Mouse (Mus musculus) intestine, embryonic 15.5 days (tissue): ENCODE data around the gene Fam19a5. TPM values are rescaled to one million over a fixed set of nuclear protein-coding genes. Genes with fewer than 3 reads are reported as not detected.

Experiments used
- ATAC-seq: fragments of 200-750 bp; cut with Nextera tagmentation; 2 replicates; pipeline ENCODE4 v1.8.0; 2017; ENCODE audit warnings: moderate TSS enrichment, moderate library complexity
- H3K27ac ChIP-seq: fragments of 300-500 bp; sonication (generic); 2 replicates; pipeline ENCODE4 v1.5.1; 2015; ENCODE audit warnings: mild to moderate bottlenecking, inconsistent platforms
- H3K27me3 ChIP-seq: fragments of 300-500 bp; sonication (generic); replicated peaks from 2 replicates; pipeline ENCODE4 v1.6.1; 2015; ENCODE audit warnings: inconsistent platforms
- H3K36me3 ChIP-seq: fragments of 300-500 bp; sonication (generic); 2 replicates; pipeline ENCODE4 v1.6.1; 2015; ENCODE audit warnings: inconsistent platforms
- H3K4me1 ChIP-seq: fragments of 300-500 bp; sonication (generic); replicated peaks from 2 replicates; pipeline ENCODE4 v1.6.1; 2015; ENCODE audit warnings: inconsistent platforms
- H3K4me2 ChIP-seq: fragments of 300-500 bp; sonication (generic); replicated peaks from 2 replicates; pipeline ENCODE4 v1.6.1; 2015; ENCODE audit warnings: mild to moderate bottlenecking, inconsistent platforms
- H3K4me3 ChIP-seq: fragments of 300-500 bp; sonication (generic); replicated peaks from 2 replicates; pipeline ENCODE4 v1.5.1; 2015; ENCODE audit warnings: inconsistent platforms
- H3K9ac ChIP-seq: fragments of 300-500 bp; sonication (generic); 2 replicates; pipeline ENCODE4 v1.6.1; 2015; ENCODE audit warnings: inconsistent platforms
- H3K9me3 ChIP-seq: fragments of 300-500 bp; sonication (generic); 2 replicates; pipeline ENCODE4 v1.6.1; 2016; ENCODE audit warnings: inconsistent platforms
- WGBS: fragments of 180-500 bp; shearing (Covaris S2); methylation state at CpG from one replicate; pipeline ENCODE4 v1.1.7; 2015; 5-methylcytosine and 5-hydroxymethylcytosine counted together
- polyA plus RNA-seq: library from polyadenylated mRNA; unstranded; fragments of >200 nt; fragmentation: Nextera tagmentation; extraction: Ambion mirVana; gene quantifications from 2 replicates; pipeline ENCODE4 v1.2.1, GENCODE M21; 2015

Gene Fam19a5
- polyA plus RNA-seq, 1 experiment from 2014 or later: 2.4 TPM

DNA sequence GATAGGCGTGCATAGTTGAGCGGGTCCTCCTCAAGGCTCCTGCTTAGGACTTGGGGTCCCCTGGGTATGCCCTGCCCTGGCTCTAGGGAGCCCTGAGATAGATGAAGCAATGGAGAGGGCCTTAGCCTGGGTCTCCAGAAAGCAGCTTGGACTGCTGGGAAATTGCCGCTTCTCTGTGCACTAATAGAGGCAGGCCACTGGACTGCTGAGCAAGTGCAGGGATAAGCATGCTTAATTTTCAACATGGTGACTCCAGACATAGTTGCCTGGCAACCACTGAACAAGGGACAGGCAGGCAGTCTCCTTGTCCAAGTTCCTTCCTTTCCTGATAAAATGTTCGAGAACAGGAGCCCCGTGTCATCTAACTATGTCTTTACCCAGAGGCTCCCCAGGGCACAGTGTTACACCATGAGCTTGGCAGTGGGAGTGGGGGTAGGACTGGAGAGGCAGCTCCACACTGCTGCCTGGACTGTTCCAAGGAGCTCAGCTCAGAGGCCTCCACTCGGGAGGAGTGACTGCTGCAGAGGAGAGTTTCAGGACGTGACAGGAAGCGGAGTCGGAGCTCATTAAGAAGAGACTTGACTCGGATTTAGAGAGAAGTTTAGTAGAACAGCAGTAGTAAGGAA is 142.4 kb downstream of the Fam19a5 start:
- Histone ChIP-seq H3K36me3 (no peaks in the 10 kb centered on the region), H3K27ac (no peak overlapping the region), H3K9ac (no peak overlapping the region), H3K27me3 (no peaks in the 10 kb centered on the region), H3K4me1 (no peaks in the 10 kb centered on the region), H3K4me3 (no peak overlapping the region), H3K9me3 (no peaks in the 10 kb centered on the region), H3K4me2 (no peak overlapping the region)
- 53% methylated on average over 10 of the region's 10 CpGs for WGBS
- no peak for ATAC-seq

DNA sequence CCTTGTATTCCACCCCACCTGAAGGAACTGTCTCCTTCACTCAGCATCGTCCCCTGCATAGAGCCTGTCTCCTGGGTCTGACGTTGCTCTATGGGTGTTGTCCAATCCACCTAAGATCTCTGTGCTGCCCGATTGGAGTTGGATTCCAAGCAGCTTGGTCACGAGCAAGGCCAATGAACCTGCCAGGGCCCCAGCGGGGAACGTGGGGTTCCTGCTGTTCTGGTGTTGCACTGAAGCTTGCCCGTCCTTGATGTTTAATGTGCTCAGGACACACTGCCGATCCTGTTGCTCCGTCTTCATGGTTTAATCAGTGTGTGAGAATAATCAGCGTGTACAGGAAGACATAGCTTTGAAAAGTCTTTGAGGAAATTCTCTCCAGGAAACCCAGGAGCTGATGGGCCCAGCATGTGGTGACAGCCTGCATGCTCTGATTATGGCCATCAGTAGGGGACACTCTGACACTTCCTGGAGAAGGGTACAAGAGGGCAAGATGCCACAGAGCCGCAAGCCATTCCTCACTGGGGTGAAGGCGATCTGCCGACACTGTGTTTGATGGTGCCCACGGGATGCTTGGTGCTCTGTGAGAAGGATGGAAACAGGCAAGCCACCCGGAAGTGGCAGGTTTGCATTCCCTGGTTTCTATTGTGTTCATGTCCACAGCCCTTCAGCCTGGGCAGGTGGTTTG is 147.3 kb downstream of the Fam19a5 start:
- WGBS: 82% methylated on average over 15 of the region's 15 CpGs

GRCm38 (mm10) chr15:87691958-87692357 is 147.9 kb downstream of the Fam19a5 start:
- WGBS: 78% methylated on average over 4 of the region's 4 CpGs
- no peaks in the 10 kb centered on the region for H3K27me3 ChIP-seq
- no peak for ATAC-seq
- no peaks in the 10 kb centered on the region for H3K9me3 ChIP-seq
- H3K4me2 ChIP-seq: no peak overlapping the region
- no peaks in the 10 kb centered on the region for H3K36me3 ChIP-seq
- H3K4me3 ChIP-seq: no peak overlapping the region
- H3K9ac ChIP-seq: no peak overlapping the region
- H3K4me1 ChIP-seq: no peaks in the 10 kb centered on the region
- H3K27ac ChIP-seq: no peak overlapping the region

More for the DNA sequence above, 147.3 kb downstream of the Fam19a5 start:
- Histone ChIP-seq H3K9ac (no peak overlapping the region), H3K4me3 (no peak overlapping the region), H3K36me3 (no peaks in the 10 kb centered on the region), H3K27ac (no peak overlapping the region), H3K4me1 (no peaks in the 10 kb centered on the region), H3K27me3 (no peaks in the 10 kb centered on the region), H3K9me3 (no peaks in the 10 kb centered on the region), H3K4me2 (no peak overlapping the region)
- no peak for ATAC-seq

- Histone ChIP-seq H3K27ac (no peak overlapping the region), H3K27me3 (no peaks in the 10 kb centered on the region), H3K9me3 (no peaks in the 10 kb centered on the region), H3K4me2 (no peak overlapping the region), H3K4me1 (no peaks in the 10 kb centered on the region), H3K36me3 (no peaks in the 10 kb centered on the region), H3K4me3 (no peak overlapping the region), H3K9ac (no peak overlapping the region)
- no peak for ATAC-seq
- 93% methylated on average over 7 of the region's 7 CpGs for WGBS
Measured at GRCm38 (mm10) chr15:87692394-87692793, 148.3 kb downstream of the Fam19a5 start.

GRCm38 (mm10) chr15:87692865-87693513 is 148.9 kb downstream of the Fam19a5 start:
- no peak overlapping the region for H3K4me2 ChIP-seq
- H3K4me3 ChIP-seq: no peak overlapping the region
- no peaks in the 10 kb centered on the region for H3K4me1 ChIP-seq
- ATAC-seq: no peak
- H3K27ac ChIP-seq: no peak overlapping the region
- H3K9me3 ChIP-seq: no peaks in the 10 kb centered on the region
- H3K36me3 ChIP-seq: no peaks in the 10 kb centered on the region
- H3K9ac ChIP-seq: no peak overlapping the region
- no peaks in the 10 kb centered on the region for H3K27me3 ChIP-seq
- WGBS: 79% methylated on average over 4 of the region's 4 CpGs

DNA sequence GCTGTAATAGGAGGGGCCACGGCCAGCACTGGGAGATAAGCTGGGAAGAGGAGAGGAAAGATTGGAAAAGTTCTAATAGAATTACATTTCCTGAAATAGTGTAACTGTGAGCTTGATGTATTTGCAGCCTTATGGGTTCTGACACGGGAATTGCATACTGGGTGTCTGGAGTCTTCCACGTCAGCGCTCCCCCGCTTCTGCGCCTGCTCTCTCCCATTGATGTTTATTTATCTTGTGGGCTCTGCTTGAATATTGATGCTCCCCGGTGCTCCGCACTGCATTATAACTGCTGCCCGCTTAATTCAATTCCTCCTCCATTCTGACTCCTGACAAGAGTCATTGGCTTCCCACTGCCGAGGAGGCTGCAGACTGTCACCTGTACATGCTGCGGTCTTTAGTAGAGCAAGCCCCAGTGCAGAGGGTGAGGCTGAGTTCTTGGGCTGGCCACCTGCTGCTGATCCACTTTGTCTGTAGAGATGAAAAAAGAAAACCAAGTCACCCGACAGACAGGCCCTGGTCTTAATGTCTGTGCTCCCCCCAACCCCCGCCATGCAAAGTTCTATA is 153.4 kb downstream of the Fam19a5 start:
- Histone ChIP-seq H3K9me3 (no peaks in the 10 kb centered on the region), H3K9ac (no peak overlapping the region), H3K36me3 (no peaks in the 10 kb centered on the region), H3K27ac (no peak overlapping the region), H3K4me3 (no peak overlapping the region), H3K4me1 (no peaks in the 10 kb centered on the region), H3K27me3 (no peaks in the 10 kb centered on the region), H3K4me2 (no peak overlapping the region)
- no peak for ATAC-seq
- 53% methylated on average over 13 of the region's 13 CpGs for WGBS

- H3K4me2 ChIP-seq: no peak overlapping the region
- no peak overlapping the region for H3K9ac ChIP-seq
- H3K36me3 ChIP-seq: no peaks in the 10 kb centered on the region
- H3K27ac ChIP-seq: no peak overlapping the region
- H3K9me3 ChIP-seq: no peaks in the 10 kb centered on the region
- WGBS: 57% methylated on average over 14 of the region's 14 CpGs
- no peak for ATAC-seq
- H3K4me1 ChIP-seq: no peaks in the 10 kb centered on the region
- H3K4me3 ChIP-seq: no peak overlapping the region
- H3K27me3 ChIP-seq: no peaks in the 10 kb centered on the region
Measured at GRCm38 (mm10) chr15:87698562-87699320, 154.6 kb downstream of the Fam19a5 start.

GRCm38 (mm10) chr15:87702821-87703220 is 158.7 kb downstream of the Fam19a5 start:
- WGBS: 83% methylated on average over 1 of the region's 1 CpGs
- Histone ChIP-seq H3K4me2 (no peak overlapping the region), H3K27ac (no peak overlapping the region), H3K9me3 (no peaks in the 10 kb centered on the region), H3K4me3 (no peak overlapping the region), H3K27me3 (no peaks in the 10 kb centered on the region), H3K4me1 (no peaks in the 10 kb centered on the region), H3K9ac (no peak overlapping the region), H3K36me3 (no peaks in the 10 kb centered on the region)
- ATAC-seq: no peak

GRCm38 (mm10) chr15:87703334-87703733 is 159.2 kb downstream of the Fam19a5 start:
- ATAC-seq: no peak
- no peaks in the 10 kb centered on the region for H3K36me3 ChIP-seq
- WGBS: 86% methylated on average over 3 of the region's 3 CpGs
- no peak overlapping the region for H3K27ac ChIP-seq
- no peak overlapping the region for H3K9ac ChIP-seq
- no peaks in the 10 kb centered on the region for H3K27me3 ChIP-seq
- H3K9me3 ChIP-seq: no peaks in the 10 kb centered on the region
- no peak overlapping the region for H3K4me3 ChIP-seq
- H3K4me2 ChIP-seq: no peak overlapping the region
- no peaks in the 10 kb centered on the region for H3K4me1 ChIP-seq

GRCm38 (mm10) chr15:87711790-87712189 is 167.7 kb downstream of the Fam19a5 start:
- Histone ChIP-seq H3K4me3 (no peak overlapping the region), H3K4me2 (no peak overlapping the region), H3K27ac (no peak overlapping the region), H3K9me3 (no peaks in the 10 kb centered on the region), H3K4me1 (no peaks in the 10 kb centered on the region), H3K36me3 (no peaks in the 10 kb centered on the region), H3K27me3 (no peaks in the 10 kb centered on the region), H3K9ac (no peak overlapping the region)
- WGBS: 58% methylated on average over 4 of the region's 4 CpGs
- ATAC-seq: no peak

- Histone ChIP-seq H3K4me1 (no peaks in the 10 kb centered on the region), H3K27ac (no peak overlapping the region), H3K4me3 (no peak overlapping the region), H3K36me3 (no peaks in the 10 kb centered on the region), H3K27me3 (no peaks in the 10 kb centered on the region), H3K9me3 (no peaks in the 10 kb centered on the region), H3K4me2 (no peak overlapping the region), H3K9ac (no peak overlapping the region)
- ATAC-seq: no peak
- WGBS: 74% methylated on average over 8 of the region's 8 CpGs
Measured at GRCm38 (mm10) chr15:87712221-87712620, 168.1 kb downstream of the Fam19a5 start.

GRCm38 (mm10) chr15:87715037-87715676 is 171.1 kb downstream of the Fam19a5 start:
- H3K9me3 ChIP-seq: no peaks in the 10 kb centered on the region

More at GRCm38 (mm10) chr15:87715037-87715676, 171.1 kb downstream of the Fam19a5 start:
- H3K4me3 ChIP-seq: no peak overlapping the region
- no peak overlapping the region for H3K9ac ChIP-seq
- H3K27ac ChIP-seq: no peak overlapping the region
- H3K4me1 ChIP-seq: no peaks in the 10 kb centered on the region
- no peaks in the 10 kb centered on the region for H3K27me3 ChIP-seq
- no peak for ATAC-seq
- H3K36me3 ChIP-seq: no peaks in the 10 kb centered on the region
- WGBS: 64% methylated on average over 9 of the region's 9 CpGs
- no peak overlapping the region for H3K4me2 ChIP-seq
